8 mouse cellular contexts compared by ENCODE assay signal in genomic region chr11:70334477-70334876, GRCm38 (mm10). TPM values are rescaled to one million over a fixed set of nuclear protein-coding genes. Genes with fewer than 3 reads are reported as not detected.
DNase-seq lines count a peak whose midpoint lies in the region; ATAC-seq and TF ChIP-seq lines count a peak whose summit lies in the region.

No protein-coding gene starts in this region.

- ATAC-seq in hindbrain, embryonic 16.5 days: no peak

- peak; percentile 55 for DNase-seq in hindbrain, embryonic 10.5 days (ENCODE audit: low spot score)
- DNase-seq in MEL (ENCODE audit: low read depth, low spot score): peak; percentile 80
- DNase-seq in c-Kit-positive CD71-positive TER-119-positive erythroid progenitor cells, embryonic 14.5 days (ENCODE audit: low spot score): peak; percentile 40
- peak; percentile 49 for DNase-seq in gastrocnemius, postnatal 14 days
- DNase-seq in left cerebral cortex, postnatal 10 days (ENCODE audit: extremely low spot score in 1 of 2, low spot score in 2 of 2): peak; percentile 56 to 68
- peak; percentile 75 for DNase-seq in naive thymus-derived CD4-positive, alpha-beta T cell, adult 2 months (ENCODE audit: low read depth)
- DNase-seq in thymus, postnatal 10 days (ENCODE audit: low spot score in 2 of 2): peak; percentile 35 to 78

- H3K4me1 ChIP-seq in hindbrain, embryonic 10.5 days (replicated peaks): no peaks in the 10 kb centered on the region
- H3K4me1 ChIP-seq in hindbrain, embryonic 16.5 days (ENCODE audit: control insufficient read depth, insufficient read depth, low read depth, low read length): no peaks in the 10 kb centered on the region
- H3K4me1 ChIP-seq in MEL (ENCODE audit: control insufficient read depth in 1 of 2, insufficient read depth in 2 of 2, low read length in 2 of 2): no peaks in the 10 kb centered on the region

- no peaks in the 10 kb centered on the region for H3K9me3 ChIP-seq in hindbrain, embryonic 10.5 days
- no peaks in the 10 kb centered on the region for H3K9me3 ChIP-seq in hindbrain, embryonic 16.5 days (ENCODE audit: control insufficient read depth, low read length)
- no peaks in the 10 kb centered on the region for H3K9me3 ChIP-seq in MEL (replicated peaks; ENCODE audit: insufficient read depth, low read length)

- H3K4me2 ChIP-seq in hindbrain, embryonic 16.5 days (ENCODE audit: low read length): no peak overlapping the region

- intact Hi-C loops in gastrocnemius, postnatal 14 days (cut with DNase I; ENCODE audit: low total_unique reads): no loop called here
- intact Hi-C loops in left cerebral cortex, postnatal 10 days (cut with DNase I): no loop called here

- TF ChIP-seq RAD21 in MEL (IDR thresholded peaks at IDR 0.05; ENCODE audit: low read depth, low read length): peak; percentile 87

- H3K27me3 ChIP-seq in hindbrain, embryonic 10.5 days (ENCODE audit: insufficient read depth, poor library complexity, severe bottlenecking): no peaks in the 10 kb centered on the region
- H3K27me3 ChIP-seq in hindbrain, embryonic 16.5 days (replicated peaks; ENCODE audit: control insufficient read depth, insufficient read depth, low read length): no peaks in the 10 kb centered on the region
- H3K27me3 ChIP-seq in MEL (ENCODE audit: control insufficient read depth in 1 of 2, insufficient read depth in 2 of 2, low read length in 2 of 2): peaks cover 9 to 15% of the 10 kb centered on the region in 2 experiments

- H3K9ac ChIP-seq in hindbrain, embryonic 16.5 days (ENCODE audit: low read depth, low read length): no peak overlapping the region
- no peak overlapping the region for H3K9ac ChIP-seq in MEL (ENCODE audit: control insufficient read depth, low read depth, low read length, poor library complexity, severe bottlenecking)

- TF ChIP-seq CTCF in MEL (IDR thresholded peaks at IDR 0.05 in 2 of 3, conservative IDR thresholded peaks at IDR 0.05 in 1 of 3; ENCODE audit: control insufficient read depth in 1 of 3, insufficient read depth in 1 of 3, low read depth in 2 of 3, low read length in 3 of 3, poor library complexity in 1 of 3, severe bottlenecking in 1 of 3): peak; percentile 82 to 89 (median 84)

- 36% methylated on average over 4 of the region's 4 CpGs for WGBS in hindbrain, embryonic 10.5 days
- 35% methylated on average over 4 of the region's 4 CpGs for WGBS in hindbrain, embryonic 16.5 days

- no peaks in the 10 kb centered on the region for H3K79me2 ChIP-seq in MEL (ENCODE audit: control insufficient read depth, insufficient read depth, low read length, poor library complexity)

- no peak for TF ChIP-seq EP300 in MEL (IDR thresholded peaks at IDR 0.05; ENCODE audit: low read depth in 1 of 2, low read length in 2 of 2)

- H3K27ac ChIP-seq in hindbrain, embryonic 10.5 days: no peak overlapping the region
- H3K27ac ChIP-seq in hindbrain, embryonic 16.5 days (ENCODE audit: low read depth, low read length): no peak overlapping the region
- no peak overlapping the region for H3K27ac ChIP-seq in MEL (ENCODE audit: control insufficient read depth, low read depth, low read length)

- H3K4me3 ChIP-seq in hindbrain, embryonic 10.5 days: no peak overlapping the region
- H3K4me3 ChIP-seq in hindbrain, embryonic 16.5 days (ENCODE audit: low read length): no peak overlapping the region
- H3K4me3 ChIP-seq in MEL (ENCODE audit: control insufficient read depth in 1 of 2, insufficient read depth in 1 of 2, low read depth in 2 of 2, low read length in 2 of 2): no peak overlapping the region

- H3K36me3 ChIP-seq in hindbrain, embryonic 10.5 days: no peaks in the 10 kb centered on the region
- H3K36me3 ChIP-seq in hindbrain, embryonic 16.5 days (ENCODE audit: control insufficient read depth, insufficient read depth, low read length): no peaks in the 10 kb centered on the region
- H3K36me3 ChIP-seq in MEL (ENCODE audit: control insufficient read depth in 1 of 2, insufficient read depth in 2 of 2, low read length in 2 of 2): no peaks in the 10 kb centered on the region

- no peak for TF ChIP-seq POLR2A in MEL (IDR thresholded peaks at IDR 0.05; ENCODE audit: control insufficient read depth in 1 of 2, insufficient read depth in 1 of 2, low read depth in 1 of 2, low read length in 2 of 2, poor library complexity in 1 of 2)

TF ChIP-seq in MEL, 35 proteins besides CTCF, POLR2A, EP300 and RAD21:
- TF ChIP-seq SMC3 (IDR thresholded peaks at IDR 0.05; ENCODE audit: low read depth, low read length): peak; percentile 86
- TF ChIP-seq ZC3H11A (IDR thresholded peaks at IDR 0.05; ENCODE audit: low read depth, low read length): peak; percentile 64
- no peak for TF ChIP-seq GABPA (IDR thresholded peaks at IDR 0.05; ENCODE audit: low read depth, low read length)
- TF ChIP-seq CHD2 (IDR thresholded peaks at IDR 0.05; ENCODE audit: low read length): no peak
- no peak for TF ChIP-seq MAX (IDR thresholded peaks at IDR 0.05; ENCODE audit: low read length)
- TF ChIP-seq CHD1 (IDR thresholded peaks at IDR 0.05; ENCODE audit: low read depth, low read length): no peak

RNA-seq across cellular contexts. Expression of gene Alox12e, which starts 12.0 kb away (rescaled TPM):
- polyA plus RNA-seq in hindbrain, embryonic 10.5 days (2016; fragmentation: Nextera tagmentation; extraction: Ambion mirVana): not detected in 2 replicates
- polyA plus RNA-seq in hindbrain, embryonic 16.5 days (2015; fragmentation: Nextera tagmentation; extraction: Ambion mirVana): 0.09 and 0.14 TPM in 2 replicates
- not detected in 2 replicates for total RNA-seq in MEL (2012; rRNA removed)
- polyA plus RNA-seq in MEL (2012; ENCODE audit: insufficient read depth in 1 of 2, insufficient read length in 2 of 2, low read depth in 1 of 2, low replicate concordance in 2 of 2, missing spikeins in 1 of 2): not detected
- total RNA-seq in gastrocnemius, postnatal 14 days (2021): under 1 TPM in 1 of 2 experiments, not detected in 1; 0.09 TPM
- under 1 TPM; 0.20 to 0.45 TPM for total RNA-seq in left cerebral cortex, postnatal 10 days (2021)

RNA-seq across cellular contexts. Expression of gene Alox15, which starts 17.4 kb away (rescaled TPM):
- polyA plus RNA-seq in hindbrain, embryonic 10.5 days (2016; fragmentation: Nextera tagmentation; extraction: Ambion mirVana): 0.06 and 0.16 TPM in 2 replicates
- 0.06 TPM in 1 of 2 replicates, not detected in the other for polyA plus RNA-seq in hindbrain, embryonic 16.5 days (2015; fragmentation: Nextera tagmentation; extraction: Ambion mirVana)
- total RNA-seq in MEL (2012; rRNA removed): not detected in 2 replicates
- not detected for polyA plus RNA-seq in MEL (2012; ENCODE audit: insufficient read depth in 1 of 2, insufficient read length in 2 of 2, low read depth in 1 of 2, low replicate concordance in 2 of 2, missing spikeins in 1 of 2)
- total RNA-seq in gastrocnemius, postnatal 14 days (2021): not detected
- not detected for total RNA-seq in left cerebral cortex, postnatal 10 days (2021)
